Mouse (Mus musculus) liver, embryonic 14.5 days (tissue): Measurements from ENCODE around the gene Smyd3. TPM values are rescaled to one million over a fixed set of nuclear protein-coding genes. Genes with fewer than 3 reads are reported as not detected.

Source experiments
- ATAC-seq: fragments of 200-750 bp; cut with Nextera tagmentation; 2 replicates; pipeline ENCODE4 v1.8.0; 2017; ENCODE audit warnings: moderate number of reproducible peaks, mild to moderate bottlenecking, moderate library complexity; ENCODE audit not compliant: insufficient read depth
- DNase-seq, 3 experiments: peaks; one replicate each; pipeline ENCODE4 v3.0.0-alpha.2; 2012 to 2013; ENCODE audit warnings: low read depth in 3 of 3, low spot score in 3 of 3
- H3K27ac ChIP-seq: fragments of 300-500 bp; sonication (generic); 2 replicates; pipeline ENCODE4 v1.5.1; 2014; ENCODE audit warnings: moderate library complexity, mild to moderate bottlenecking, control low read depth, inconsistent platforms
- H3K27me3 ChIP-seq: fragments of 300-500 bp; sonication (generic); 2 replicates; pipeline ENCODE4 v1.6.1; 2014; ENCODE audit warnings: mild to moderate bottlenecking, low read length, moderate library complexity; ENCODE audit not compliant: control insufficient read depth, insufficient read depth
- H3K36me3 ChIP-seq: fragments of 300-500 bp; sonication (generic); replicated peaks from 2 replicates; pipeline ENCODE4 v1.6.1; 2014; ENCODE audit warnings: low read depth; ENCODE audit not compliant: control insufficient read depth, insufficient read depth
- H3K4me1 ChIP-seq, 2 experiments: fragments of 200-500 bp in 1 of 2; fragments of 300-500 bp in 1 of 2; sonication (generic) in 1 of 2; replicated peaks; 2 replicates each; pipeline ENCODE4 v1.6.1; 2012 to 2014; ENCODE audit warnings: antibody characterized with exemption in 1 of 2, inconsistent platforms in 1 of 2, low read length in 1 of 2; ENCODE audit not compliant: control insufficient read depth in 2 of 2, insufficient read depth in 2 of 2
- H3K4me2 ChIP-seq: fragments of 300-500 bp; sonication (generic); 2 replicates; pipeline ENCODE4 v1.6.1; 2014; ENCODE audit warnings: low read depth, mild to moderate bottlenecking, control low read depth, moderate library complexity
- H3K4me3 ChIP-seq, 2 experiments: fragments of 200-500 bp in 1 of 2; fragments of 300-500 bp in 1 of 2; sonication (generic) in 1 of 2; 2 replicates each; pipeline ENCODE4 v1.5.1; 2012 to 2014; ENCODE audit warnings: low read depth in 2 of 2, low read length in 2 of 2, mild to moderate bottlenecking in 2 of 2, control low read depth in 1 of 2, inconsistent platforms in 1 of 2, moderate library complexity in 1 of 2; ENCODE audit not compliant: insufficient read depth in 1 of 2
- H3K9ac ChIP-seq: fragments of 300-500 bp; sonication (generic); replicated peaks from 2 replicates; pipeline ENCODE4 v1.6.1; 2014; ENCODE audit warnings: mild to moderate bottlenecking, control low read depth, moderate library complexity
- H3K9me3 ChIP-seq: fragments of 300-500 bp; sonication (generic); 2 replicates; pipeline ENCODE4 v1.6.1; 2016; ENCODE audit warnings: low read length, mixed read lengths; ENCODE audit not compliant: control insufficient read depth
- CTCF ChIP-seq: IDR thresholded peaks from 2 replicates; pipeline ENCODE4 v1.5.1; 2016; ENCODE audit warnings: antibody characterized with exemption, low read depth, control low read depth
- EP300 ChIP-seq: IDR thresholded peaks from 2 replicates; pipeline ENCODE4 v1.6.1; 2016; ENCODE audit warnings: antibody characterized with exemption, low read depth
- WGBS: fragments of 180-500 bp; shearing (Covaris S2); extraction: QIAGEN DNeasy Blood & Tissue Kit; methylation state at CpG from one replicate; pipeline ENCODE4 v1.1.7; 2014; ENCODE audit not compliant: insufficient replicate concordance; 5-methylcytosine and 5-hydroxymethylcytosine counted together
- polyA plus RNA-seq, 2 experiments: library from polyadenylated mRNA; depleted of rRNA in 1 of 2; stranded (reverse) in 1 of 2; unstranded in 1 of 2; fragments of >200 nt; fragmentation: Nextera tagmentation in 1 of 2; extraction: Ambion mirVana in 1 of 2; gene quantifications; 2 replicates each; pipeline versions ENCODE4 v1.2.1 to v1.2.3; 2012 to 2014

The Smyd3 gene
- polyA plus RNA-seq, 2 experiments: 2.6 to 6.6 TPM

GRCm38 (mm10) chr1:179197156-179197555 lies 320.7 kb downstream of the Smyd3 start:
- Histone ChIP-seq H3K36me3 (no peaks in the 10 kb centered on the region), H3K27me3 (no peaks in the 10 kb centered on the region), H3K9me3 (no peaks in the 10 kb centered on the region), H3K4me1 (no peaks in the 10 kb centered on the region), H3K9ac (no peak overlapping the region), H3K27ac (no peak overlapping the region), H3K4me3 (no peak overlapping the region), H3K4me2 (no peak overlapping the region)
- TF ChIP-seq EP300 (no peak), CTCF (no peak)
- no peak for ATAC-seq
- DNase-seq: no peak
- WGBS: 61% methylated on average over 4 of the region's 4 CpGs

- no peak for DNase-seq
- TF ChIP-seq EP300 (no peak), CTCF (peak; percentile 28; the same call in 1 of the 2 replicates)
- no peak overlapping the region for H3K4me3 ChIP-seq
- H3K9ac ChIP-seq: no peak overlapping the region
- H3K4me2 ChIP-seq: no peak overlapping the region
- ATAC-seq: no peak
- no peak overlapping the region for H3K27ac ChIP-seq
- H3K9me3 ChIP-seq: no peaks in the 10 kb centered on the region
- no peaks in the 10 kb centered on the region for H3K27me3 ChIP-seq
- no peaks in the 10 kb centered on the region for H3K36me3 ChIP-seq
- H3K4me1 ChIP-seq: no peaks in the 10 kb centered on the region
Measured at GRCm38 (mm10) chr1:179196422-179196821, 321.4 kb downstream of the Smyd3 start.

- WGBS: 83% methylated on average over 11 of the region's 11 CpGs
- no peaks in the 10 kb centered on the region for H3K4me1 ChIP-seq
- no peak overlapping the region for H3K4me3 ChIP-seq
- no peak for ATAC-seq
- TF ChIP-seq CTCF (no peak), EP300 (no peak)
- no peaks in the 10 kb centered on the region for H3K36me3 ChIP-seq
- H3K9ac ChIP-seq: no peak overlapping the region
- no peaks in the 10 kb centered on the region for H3K27me3 ChIP-seq
- no peak overlapping the region for H3K27ac ChIP-seq
- H3K9me3 ChIP-seq: no peaks in the 10 kb centered on the region
- DNase-seq: no peak
- H3K4me2 ChIP-seq: no peak overlapping the region
Measured at GRCm38 (mm10) chr1:179192781-179193180, 325.1 kb downstream of the Smyd3 start.

GRCm38 (mm10) chr1:179190837-179191236 lies 327.0 kb downstream of the Smyd3 start:
- Histone ChIP-seq H3K27ac (no peak overlapping the region), H3K27me3 (no peaks in the 10 kb centered on the region), H3K9ac (no peak overlapping the region), H3K4me3 (no peak overlapping the region), H3K36me3 (no peaks in the 10 kb centered on the region), H3K4me1 (no peaks in the 10 kb centered on the region), H3K9me3 (no peaks in the 10 kb centered on the region), H3K4me2 (no peak overlapping the region)
- no peak for ATAC-seq
- no peak for TF ChIP-seq CTCF
- TF ChIP-seq EP300: no peak
- DNase-seq: no peak
- WGBS: 50% methylated on average over 2 of the region's 2 CpGs

GRCm38 (mm10) chr1:179187171-179187570 lies 330.7 kb downstream of the Smyd3 start:
- WGBS: 80% methylated on average over 3 of the region's 3 CpGs
- no peaks in the 10 kb centered on the region for H3K36me3 ChIP-seq
- no peak for DNase-seq

More at GRCm38 (mm10) chr1:179187171-179187570, 330.7 kb downstream of the Smyd3 start:
- H3K9ac ChIP-seq: no peak overlapping the region
- no peak for TF ChIP-seq EP300
- TF ChIP-seq CTCF: no peak
- H3K4me2 ChIP-seq: no peak overlapping the region
- no peak overlapping the region for H3K4me3 ChIP-seq
- H3K27me3 ChIP-seq: no peaks in the 10 kb centered on the region
- no peaks in the 10 kb centered on the region for H3K9me3 ChIP-seq
- H3K4me1 ChIP-seq: no peaks in the 10 kb centered on the region
- ATAC-seq: no peak
- no peak overlapping the region for H3K27ac ChIP-seq
